Mouse (Mus musculus): ENCODE results near the gene Ccne1. TPM values are rescaled to one million over a fixed set of nuclear protein-coding genes. Genes with fewer than 3 reads are reported as not detected.

The Ccne1 gene
- polyA plus RNA-seq, 1 experiment from 2014 or later, result 16.7 TPM

Other genes starting within 250 kb of the Ccne1 start
- gene Uri1, start 84.0 kb downstream of the Ccne1 start, polyA plus RNA-seq (2014; fragmentation: Nextera tagmentation; extraction: Ambion mirVana), result 36.0 and 48.6 TPM in 2 replicates
- 31.3 and 32.8 TPM in 2 replicates for gene 1600014C10Rik, start 75.7 kb upstream of the Ccne1 start, polyA plus RNA-seq (2014; fragmentation: Nextera tagmentation; extraction: Ambion mirVana)
- 0.32 and 0.68 TPM in 2 replicates for gene Plekhf1, start 120.5 kb upstream of the Ccne1 start, polyA plus RNA-seq (2014; fragmentation: Nextera tagmentation; extraction: Ambion mirVana)
- 81.2 and 85.0 TPM in 2 replicates for gene Pop4, start 163.9 kb upstream of the Ccne1 start, polyA plus RNA-seq (2014; fragmentation: Nextera tagmentation; extraction: Ambion mirVana)

All from neural tube, embryonic 14.5 days (tissue).